Mouse (Mus musculus) lung, adult 2 months (tissue): Measurements from ENCODE around the gene Gm3138. TPM values are rescaled to one million over a fixed set of nuclear protein-coding genes. Genes with fewer than 3 reads are reported as not detected.
"Not testable (repeated sequence)": the region's sequence is repeated elsewhere in the genome, so short reads cannot be mapped to it uniquely, and the experiment has no call there.

Experiments used
- DNase-seq: peaks from one replicate; pipeline ENCODE4 v3.0.0; 2022
- H3K4me1 ChIP-seq: fragments of 200-500 bp; 2 replicates; pipeline ENCODE4 v1.6.1; 2011; ENCODE audit warnings: low read length; ENCODE audit not compliant: control insufficient read depth, insufficient read depth
- H3K4me3 ChIP-seq: fragments of 200-500 bp; replicated peaks from 2 replicates; pipeline ENCODE3; 2011; ENCODE audit warnings: low read depth, mild to moderate bottlenecking, control low read depth, low read length; ENCODE audit errors: extremely low read depth
- WGBS: fragments of 180-500 bp; shearing (Covaris S2); methylation state at CpG from one replicate; pipeline ENCODE4 v1.1.7; 2018; 5-methylcytosine and 5-hydroxymethylcytosine counted together
- polyA plus RNA-seq: library from polyadenylated mRNA; depleted of rRNA; stranded (reverse); fragments of >200 nt; gene quantifications from 2 replicates; pipeline ENCODE4 v1.2.3, GENCODE M21; 2012; rRNA removed

The Gm3138 gene
- not detected in 2 replicates for polyA plus RNA-seq

GRCm38 (mm10) chr14:4249331-4249730 lies at the start of gene Gm3138:
Gene Gm3138, plus strand, starts transcription at chr14:4249631.
- not testable (repeated sequence) for H3K4me3 ChIP-seq, DNase-seq, H3K4me1 ChIP-seq
- WGBS: no CpG with 5 or more reads among the region's 2 CpGs

- 80% methylated on average over 2 of the region's 2 CpGs for WGBS
- not testable (repeated sequence) for H3K4me3 ChIP-seq, H3K4me1 ChIP-seq, DNase-seq
Observed at GRCm38 (mm10) chr14:4269238-4269950, 20.0 kb downstream of the Gm3138 start.

GRCm38 (mm10) chr14:4279828-4280227 lies 30.4 kb downstream of the Gm3138 start:
- not testable (repeated sequence) for H3K4me3 ChIP-seq, H3K4me1 ChIP-seq, DNase-seq
- WGBS: 77% methylated on average over 3 of the region's 3 CpGs

Other genes starting within 250 kb of the Gm3138 start
- not detected in 2 replicates for gene Gm5796, start 225.7 kb upstream of the Gm3138 start, polyA plus RNA-seq
- not detected in 2 replicates for gene Gm3115, start 165.5 kb upstream of the Gm3138 start, polyA plus RNA-seq
- not detected in 2 replicates for gene Gm8108, start 139.1 kb upstream of the Gm3138 start, polyA plus RNA-seq
- gene Gm3127, start 84.6 kb upstream of the Gm3138 start, polyA plus RNA-seq: not detected in 2 replicates
- gene Gm2974, start 67.1 kb upstream of the Gm3138 start, polyA plus RNA-seq: 0.26 TPM in 1 of 2 replicates, not detected in the other
- not detected in 2 replicates for gene Gm3149, start 67.7 kb downstream of the Gm3138 start, polyA plus RNA-seq
- not detected in 2 replicates for gene 2610042L04Rik, start 85.1 kb downstream of the Gm3138 start, polyA plus RNA-seq
- not detected in 2 replicates for gene Gm3159, start 147.9 kb downstream of the Gm3138 start, polyA plus RNA-seq
- 0.17 TPM in 1 of 2 replicates, not detected in the other for gene Gm3164, start 165.8 kb downstream of the Gm3138 start, polyA plus RNA-seq
- gene Gm3173, start 181.4 kb downstream of the Gm3138 start, polyA plus RNA-seq: 0.32 TPM in 1 of 2 replicates, not detected in the other
- not detected in 2 replicates for gene Gm3182, start 232.1 kb downstream of the Gm3138 start, polyA plus RNA-seq